Mouse (Mus musculus) liver, embryonic 14.5 days (tissue): ENCODE data around the gene Nadk.

Experiments
- CTCF ChIP-seq: IDR thresholded peaks from 2 replicates; pipeline ENCODE4 v1.5.1; 2016; ENCODE audit warnings: antibody characterized with exemption, low read depth, control low read depth
- EP300 ChIP-seq: IDR thresholded peaks from 2 replicates; pipeline ENCODE4 v1.6.1; 2016; ENCODE audit warnings: antibody characterized with exemption, low read depth

- TF ChIP-seq CTCF (peak; percentile 73), EP300 (no peak)
These were observed 1.4 kb downstream of the Nadk start for GRCm38 (mm10) chr4:155563400-155564231.
